Mouse (Mus musculus) intestine, postnatal 0 days (tissue): Measurements from ENCODE around the gene Kctd20. TPM values are rescaled to one million over a fixed set of nuclear protein-coding genes. Genes with fewer than 3 reads are reported as not detected.

Source experiments
- ATAC-seq: fragments of 200-750 bp; cut with Nextera tagmentation; 2 replicates; pipeline ENCODE4 v1.8.0; 2017; ENCODE audit warnings: mild to moderate bottlenecking, moderate TSS enrichment, moderate library complexity
- H3K27ac ChIP-seq: fragments of 300-500 bp; sonication (generic); 2 replicates; pipeline ENCODE4 v1.5.1; 2014; ENCODE audit warnings: mild to moderate bottlenecking, low read depth, low read length, moderate library complexity
- H3K27me3 ChIP-seq: fragments of 300-500 bp; sonication (generic); replicated peaks from 2 replicates; pipeline ENCODE4 v1.6.1; 2014; ENCODE audit warnings: low read length, mixed read lengths; ENCODE audit not compliant: control insufficient read depth, insufficient read depth
- H3K36me3 ChIP-seq: fragments of 300-500 bp; sonication (generic); 2 replicates; pipeline ENCODE4 v1.6.1; 2014; ENCODE audit warnings: mild to moderate bottlenecking, moderate library complexity; ENCODE audit not compliant: control insufficient read depth, insufficient read depth
- H3K4me1 ChIP-seq: fragments of 300-500 bp; sonication (generic); replicated peaks from 2 replicates; pipeline ENCODE4 v1.6.1; 2014; ENCODE audit warnings: antibody characterized with exemption, low read length, mixed read lengths; ENCODE audit not compliant: control insufficient read depth, insufficient read depth
- H3K4me2 ChIP-seq: fragments of 300-500 bp; sonication (generic); replicated peaks from 2 replicates; pipeline ENCODE4 v1.6.1; 2014; ENCODE audit warnings: low read depth, mild to moderate bottlenecking, moderate library complexity
- H3K4me3 ChIP-seq: fragments of 300-500 bp; sonication (generic); 2 replicates; pipeline ENCODE4 v1.5.1; 2014; ENCODE audit warnings: low read depth, low read length
- H3K9ac ChIP-seq: fragments of 300-500 bp; sonication (generic); 2 replicates; pipeline ENCODE4 v1.6.1; 2014; ENCODE audit warnings: mild to moderate bottlenecking, low read depth, low read length
- H3K9me3 ChIP-seq: fragments of 300-500 bp; sonication (generic); 2 replicates; pipeline ENCODE4 v1.6.1; 2016; ENCODE audit warnings: mixed run types; ENCODE audit not compliant: control insufficient read depth
- CTCF ChIP-seq: sonication (generic); IDR thresholded peaks from 2 replicates; pipeline ENCODE4 v1.5.1; 2016; ENCODE audit warnings: low read depth, mild to moderate bottlenecking, control low read depth, antibody characterized with exemption, moderate library complexity
- WGBS: fragments of 180-500 bp; shearing (Covaris S2); extraction: QIAGEN DNeasy Blood & Tissue Kit; methylation state at CpG from one replicate; pipeline ENCODE4 v1.1.7; 2014; 5-methylcytosine and 5-hydroxymethylcytosine counted together
- polyA plus RNA-seq: library from polyadenylated mRNA; unstranded; fragments of >200 nt; fragmentation: Nextera tagmentation; extraction: Ambion mirVana; gene quantifications from 2 replicates; pipeline ENCODE4 v1.2.1, GENCODE M21; 2015

The Kctd20 gene
- polyA plus RNA-seq, 1 experiment from 2014 or later, result 25.6 TPM

DNA sequence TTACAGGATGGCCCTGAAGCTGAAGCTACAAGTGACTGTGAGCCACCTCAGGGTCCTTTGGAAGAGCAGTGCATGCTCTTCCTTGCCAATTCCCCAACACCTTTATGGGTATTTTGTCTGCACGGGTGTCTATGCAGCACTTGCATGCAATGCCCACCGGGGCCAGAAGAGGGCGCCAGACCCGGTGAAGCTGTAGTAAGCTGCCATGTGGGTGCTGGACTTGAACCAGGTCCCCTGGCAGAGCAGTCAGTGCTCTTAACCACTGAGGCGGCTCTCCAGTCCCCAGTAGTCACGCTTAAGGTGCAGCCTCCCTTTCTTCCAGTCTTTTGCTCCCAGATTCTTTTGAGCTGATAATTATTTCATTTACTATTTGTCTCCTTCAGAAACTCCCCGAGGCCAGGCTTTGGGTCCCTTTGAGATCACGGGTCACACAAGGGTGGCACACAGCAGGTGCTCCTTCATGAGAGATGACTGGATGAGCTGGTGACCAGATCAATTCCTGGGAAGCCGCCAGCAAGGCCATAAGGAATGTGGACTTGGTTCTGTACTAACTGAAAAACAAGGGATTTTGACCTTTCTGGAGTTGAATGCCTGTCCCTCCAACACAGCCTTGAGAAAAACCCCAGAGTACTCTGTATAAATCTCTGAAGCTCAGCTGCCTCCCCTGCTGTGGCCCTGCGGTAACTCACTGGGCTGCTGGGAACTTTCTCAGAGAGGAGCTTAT is 15.0 kb upstream of the Kctd20 start:
- Histone ChIP-seq H3K9me3 (no peaks in the 10 kb centered on the region), H3K9ac (no peak overlapping the region), H3K4me1 (no peaks in the 10 kb centered on the region), H3K36me3 (no peaks in the 10 kb centered on the region), H3K4me2 (no peak overlapping the region), H3K27ac (no peak overlapping the region), H3K27me3 (no peaks in the 10 kb centered on the region), H3K4me3 (no peak overlapping the region)
- no peak for ATAC-seq
- 81% methylated on average over 10 of the region's 10 CpGs for WGBS
- peak; percentile 67 for TF ChIP-seq CTCF

DNA sequence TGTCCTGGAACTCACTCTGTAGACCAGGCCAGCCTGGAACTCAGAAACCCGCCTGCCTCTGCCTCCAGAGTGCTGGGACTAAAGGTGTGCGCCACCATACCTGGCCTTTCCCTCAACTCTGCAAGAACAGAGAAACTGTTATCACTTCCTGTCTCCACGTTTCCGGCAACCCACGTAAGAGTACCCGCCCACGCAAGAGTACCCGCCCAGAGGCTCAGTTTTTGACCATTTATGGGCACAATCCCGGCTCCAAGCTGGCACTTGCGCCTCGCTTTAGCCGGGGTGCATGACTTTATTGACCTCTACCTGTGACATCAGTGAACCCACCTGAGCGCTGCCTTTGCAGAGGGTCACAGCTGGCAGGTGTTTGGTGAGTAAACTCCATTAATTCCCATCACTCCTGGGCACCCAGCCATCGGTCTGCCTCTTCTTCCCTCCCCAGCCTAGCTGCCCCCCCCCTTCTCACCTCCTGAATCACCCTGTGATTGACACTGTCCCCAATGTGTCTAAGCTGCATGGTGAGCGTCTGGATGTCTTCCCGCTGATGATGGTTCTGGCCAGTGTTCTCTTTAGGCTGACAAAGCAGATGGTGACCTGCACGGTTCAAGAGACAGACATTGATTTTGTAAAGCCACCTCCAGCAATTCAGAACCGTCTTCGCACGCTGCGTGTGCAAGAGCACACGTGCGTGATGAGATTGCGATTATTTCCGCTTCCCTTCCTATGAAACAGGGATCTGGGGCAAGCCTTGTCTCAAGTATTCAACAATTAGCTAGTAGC is 10.8 kb upstream of the Kctd20 start:
- Histone ChIP-seq H3K4me1 (no peaks in the 10 kb centered on the region), H3K27ac (no peak overlapping the region), H3K9me3 (no peaks in the 10 kb centered on the region), H3K4me2 (no peak overlapping the region), H3K36me3 (no peaks in the 10 kb centered on the region), H3K27me3 (no peaks in the 10 kb centered on the region), H3K9ac (no peak overlapping the region), H3K4me3 (no peak overlapping the region)
- 89% methylated on average over 25 of the region's 25 CpGs for WGBS
- TF ChIP-seq CTCF, result no peak
- no peak; the same call in 1 of the 2 replicates for ATAC-seq

DNA sequence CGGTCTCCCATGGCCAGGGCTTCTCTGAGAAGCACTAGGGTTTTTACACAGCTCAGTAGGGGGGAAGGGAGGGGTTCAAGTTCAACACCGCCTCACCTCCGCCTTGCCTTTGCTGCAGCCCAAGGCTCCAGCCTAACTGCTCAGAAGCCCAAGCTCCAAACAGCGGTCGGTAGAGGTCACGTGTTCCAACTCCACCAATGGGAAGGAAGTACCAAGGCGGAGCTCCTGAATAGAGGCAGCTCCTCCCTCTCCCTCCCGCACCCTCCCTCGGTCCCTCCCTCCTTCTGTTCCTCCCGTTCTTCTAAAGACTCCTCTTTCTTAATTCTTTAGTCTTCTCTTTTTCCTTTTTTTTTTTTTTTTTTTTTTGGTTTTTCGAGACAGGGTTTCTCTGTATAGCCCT is 9.6 kb upstream of the Kctd20 start:
- no peaks in the 10 kb centered on the region for H3K27me3 ChIP-seq
- TF ChIP-seq CTCF, result no peak
- no peaks in the 10 kb centered on the region for H3K9me3 ChIP-seq
- H3K27ac ChIP-seq, result no peak overlapping the region
- no peak for ATAC-seq
- 81% methylated on average over 10 of the region's 11 CpGs for WGBS
- H3K4me2 ChIP-seq, result no peak overlapping the region
- H3K9ac ChIP-seq, result no peak overlapping the region
- no peak overlapping the region for H3K4me3 ChIP-seq
- no peaks in the 10 kb centered on the region for H3K4me1 ChIP-seq
- no peaks in the 10 kb centered on the region for H3K36me3 ChIP-seq

DNA sequence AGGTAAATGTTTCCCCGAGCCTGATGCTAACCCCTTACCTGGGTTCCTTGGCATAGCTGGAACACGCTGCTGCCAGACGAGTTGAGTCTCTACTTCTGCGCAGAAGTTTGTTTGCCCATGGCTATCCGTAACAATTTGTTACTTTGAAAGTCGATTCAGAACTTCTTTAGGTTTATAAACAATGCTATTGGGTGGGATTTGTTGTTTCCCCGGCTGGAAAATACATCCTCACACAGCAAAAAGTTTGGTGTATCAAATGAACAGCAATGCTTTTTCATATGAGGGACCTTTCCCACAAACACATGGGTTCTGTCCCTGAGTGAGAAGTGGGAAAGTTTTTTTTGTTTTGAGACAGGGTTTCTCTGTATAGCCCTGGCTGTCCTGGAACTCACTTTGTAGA is 8.0 kb upstream of the Kctd20 start, which contains the start of gene Pxt1:
Pxt1 (minus strand) TSS at position 101 of the 400 bp plus-strand sequence.
- Histone ChIP-seq H3K4me3 (no peak within 1 kb of the TSS), H3K9me3 (no peaks in the 10 kb centered on the region), H3K9ac (no peak within 1 kb of the TSS), H3K27ac (no peak within 1 kb of the TSS), H3K4me2 (no peak within 1 kb of the TSS), H3K4me1 (no peaks in the 10 kb centered on the region), H3K27me3 (no peaks in the 10 kb centered on the region), H3K36me3 (no peaks in the 10 kb centered on the region)
- no peak for TF ChIP-seq CTCF
- 83% methylated on average over 7 of the region's 7 CpGs for WGBS
- no peak for ATAC-seq

DNA sequence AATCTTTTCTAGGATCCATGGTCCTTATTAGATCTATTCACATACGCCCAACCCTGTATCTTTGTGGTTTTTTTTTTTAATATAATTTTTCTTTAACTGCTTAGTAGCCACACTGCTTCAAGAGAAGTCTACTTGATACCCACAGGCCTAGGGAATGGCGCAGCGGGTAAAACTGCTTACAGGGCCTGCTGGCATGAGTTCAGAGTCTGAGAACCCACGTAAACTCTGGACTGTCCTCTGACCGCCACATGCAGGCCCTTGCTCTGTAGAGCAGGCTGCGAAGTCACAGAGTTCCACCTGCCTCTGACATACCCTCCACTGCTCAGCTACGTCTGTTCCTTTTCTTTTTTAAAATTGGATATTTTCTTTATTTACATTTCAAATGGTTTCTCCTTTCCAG is 7.3 kb upstream of the Kctd20 start:
- Histone ChIP-seq H3K4me1 (no peaks in the 10 kb centered on the region), H3K4me2 (no peak overlapping the region), H3K9ac (no peak overlapping the region), H3K27me3 (no peaks in the 10 kb centered on the region), H3K27ac (no peak overlapping the region), H3K9me3 (no peaks in the 10 kb centered on the region), H3K36me3 (no peaks in the 10 kb centered on the region), H3K4me3 (no peak overlapping the region)
- WGBS, result 85% methylated on average over 7 of the region's 7 CpGs
- ATAC-seq, result no peak
- TF ChIP-seq CTCF, result no peak

DNA sequence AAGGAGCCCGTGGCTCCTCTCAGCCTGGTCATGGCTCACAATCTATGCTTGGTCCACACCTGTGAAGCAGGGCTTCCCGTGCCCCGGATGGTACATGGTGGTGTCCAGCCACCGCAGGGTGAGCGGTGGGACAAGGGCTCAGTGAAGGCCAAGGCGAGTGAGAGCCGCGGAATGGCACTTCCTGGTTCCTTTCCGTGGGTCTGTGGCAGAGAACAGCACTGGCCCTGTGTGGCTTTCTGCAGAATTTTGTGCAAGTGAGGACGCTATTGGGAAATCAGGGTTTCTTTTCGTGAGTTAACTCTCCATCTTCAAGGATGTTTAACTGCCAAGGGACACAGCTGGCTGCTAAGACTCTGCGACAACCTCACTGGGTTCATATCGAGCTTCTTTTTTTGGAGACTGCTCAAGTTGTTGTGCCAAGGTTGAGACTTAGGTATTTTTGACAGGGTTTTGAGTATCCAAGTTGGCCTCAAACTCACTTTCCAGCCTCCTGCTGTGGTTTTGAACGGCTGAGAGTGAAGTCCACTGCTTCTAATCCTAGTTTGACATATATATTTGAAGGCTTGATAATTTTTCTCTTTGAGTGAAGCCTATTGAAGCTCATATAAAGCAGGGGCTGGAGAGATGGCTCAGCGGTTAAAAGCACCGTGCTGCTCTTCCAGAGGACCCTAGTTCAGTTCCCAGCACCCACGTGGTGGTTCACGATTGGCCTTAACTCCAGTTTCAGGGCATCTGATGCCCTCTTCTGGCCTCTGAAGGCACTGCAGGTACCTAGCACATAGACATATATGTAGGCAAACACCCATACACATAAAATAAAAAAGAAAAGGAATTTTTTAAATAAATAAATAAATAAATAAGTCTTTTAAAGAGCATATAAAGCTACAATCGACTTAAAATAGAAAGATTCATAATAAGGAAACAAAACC is 4.5 kb upstream of the Kctd20 start:
- Histone ChIP-seq H3K9me3 (no peaks in the 10 kb centered on the region), H3K9ac (no peak overlapping the region), H3K27me3 (no peaks in the 10 kb centered on the region), H3K4me1 (no peaks in the 10 kb centered on the region), H3K27ac (no peak overlapping the region), H3K36me3 (no peaks in the 10 kb centered on the region), H3K4me3 (no peak overlapping the region), H3K4me2 (no peak overlapping the region)
- 92% methylated on average over 19 of the region's 19 CpGs for WGBS
- no peak for TF ChIP-seq CTCF
- ATAC-seq, result no peak
